Mouse (Mus musculus) ES-E14 (cell line): ENCODE measurements around the gene Ydjc. TPM values are rescaled to one million over a fixed set of nuclear protein-coding genes. Genes with fewer than 3 reads are reported as not detected.

Experiments
- DNase-seq: peaks from one replicate; pipeline ENCODE4 v3.0.0-alpha.2; 2013; ENCODE audit warnings: low read depth, low spot score
- H3K27ac ChIP-seq: 2 replicates; pipeline ENCODE4 v1.5.1; 2012; ENCODE audit warnings: low read depth, mild to moderate bottlenecking, low read length, moderate library complexity, mixed read lengths; ENCODE audit not compliant: poor library complexity, insufficient read depth, severe bottlenecking
- H3K36me3 ChIP-seq: 2 replicates; pipeline ENCODE4 v1.6.1; 2012; ENCODE audit warnings: mild to moderate bottlenecking, low read length, moderate library complexity, mixed read lengths; ENCODE audit not compliant: control insufficient read depth, poor library complexity, insufficient read depth, severe bottlenecking
- H3K4me1 ChIP-seq, 2 experiments: fragments of 150-350 bp in 1 of 2; sonication (generic) in 1 of 2; 2 replicates each; pipeline ENCODE4 v1.6.1; 2012; ENCODE audit warnings: low read length in 2 of 2, mild to moderate bottlenecking in 1 of 2, mixed read lengths in 1 of 2; ENCODE audit not compliant: control insufficient read depth in 2 of 2, insufficient read depth in 2 of 2, poor library complexity in 1 of 2
- H3K4me3 ChIP-seq, 2 experiments: fragments of 150-350 bp in 1 of 2; sonication (generic) in 1 of 2; 2 replicates each; pipeline ENCODE4 v1.5.1; 2012; ENCODE audit warnings: low read length in 2 of 2, low read depth in 1 of 2, mild to moderate bottlenecking in 1 of 2, mixed read lengths in 1 of 2; ENCODE audit not compliant: insufficient read depth in 1 of 2, poor library complexity in 1 of 2, severe bottlenecking in 1 of 2
- H3K9ac ChIP-seq: 2 replicates; pipeline ENCODE4 v1.6.1; 2012; ENCODE audit warnings: low read depth, mild to moderate bottlenecking, low read length, mixed read lengths; ENCODE audit not compliant: poor library complexity, insufficient read depth, severe bottlenecking
- H3K9me3 ChIP-seq: fragments of 150-350 bp; sonication (generic); 2 replicates; pipeline ENCODE4 v1.6.1; 2012; ENCODE audit warnings: low read depth, mild to moderate bottlenecking, low read length; ENCODE audit not compliant: control insufficient read depth, insufficient read depth
- CHD2 ChIP-seq: IDR thresholded peaks from 2 replicates; pipeline ENCODE4 v1.6.1; 2014; ENCODE audit warnings: mild to moderate bottlenecking, low read depth, low read length, inconsistent platforms
- HCFC1 ChIP-seq: IDR thresholded peaks from 2 replicates; pipeline ENCODE4 v1.6.1; 2012; ENCODE audit warnings: low read length, inconsistent platforms, borderline replicate concordance; ENCODE audit not compliant: insufficient read depth
- MAFK ChIP-seq: IDR thresholded peaks from 2 replicates; pipeline ENCODE4 v1.6.1; 2014; ENCODE audit warnings: mild to moderate bottlenecking, low read depth, low read length, inconsistent platforms; ENCODE audit not compliant: insufficient read depth
- ZC3H11A ChIP-seq: IDR thresholded peaks from 2 replicates; pipeline ENCODE4 v1.6.1; 2012; ENCODE audit warnings: low read depth, mild to moderate bottlenecking, inconsistent platforms, low read length, borderline replicate concordance
- ZNF384 ChIP-seq: IDR thresholded peaks from 2 replicates; pipeline ENCODE4 v1.6.1; 2012; ENCODE audit warnings: low read depth, low read length, inconsistent platforms
- in situ Hi-C, 2 experiments: fragments of 600-800 bp; cut with MboI; formaldehyde crosslinking; loops; one replicate each; pipeline ENCODE4 v1.15.1; 2025; ENCODE audit warnings: low sequenced_read_pairs in 2 of 2, inconsistent platforms in 1 of 2; ENCODE audit not compliant: unreplicated experiment in 2 of 2
- total RNA-seq: library from RNA; depleted of rRNA; stranded (reverse); fragments of 300-350 nt; gene quantifications from 2 replicates; pipeline ENCODE4 v1.2.3, GENCODE M21; 2012; rRNA removed

Ydjc gene
- total RNA-seq = 34.0 and 64.7 TPM in 2 replicates

- in situ Hi-C loops = no loop called here
- H3K36me3 ChIP-seq = no peaks in the 10 kb centered on the region
- H3K4me1 ChIP-seq = peaks cover 0 to 2% of the 10 kb centered on the region in 2 experiments; a peak in 1 of 4 replicates
- peak within 1 kb of the TSS; percentile 31; the same call in 1 of the 2 replicates for H3K9ac ChIP-seq
- H3K4me3 ChIP-seq = peak within 1 kb of the TSS in 1 of 2 experiments; percentile 54; a peak in 2 of 4 replicates
- H3K9me3 ChIP-seq = no peaks in the 10 kb centered on the region
- DNase-seq = peak; percentile 69
- TF ChIP-seq ZNF384 (peak; percentile 95), CHD2 (no peak)
- no peak within 1 kb of the TSS; the same call in 1 of the 2 replicates for H3K27ac ChIP-seq
Measured at GRCm38 (mm10) chr16:17144339-17144738, at the start of gene Ydjc. Gene Ydjc, plus strand, starts transcription at chr16:17144621.

- no peak overlapping the region for H3K27ac ChIP-seq
- TF ChIP-seq ZC3H11A (no peak), MAFK (no peak), HCFC1 (no peak), CHD2 (no peak), ZNF384 (no peak)
- H3K4me3 ChIP-seq = no peak overlapping the region
- no peak for DNase-seq
- no peaks in the 10 kb centered on the region for H3K9me3 ChIP-seq
- peaks cover 55% of the 10 kb centered on the region for H3K36me3 ChIP-seq
- no peak overlapping the region for H3K9ac ChIP-seq
- in situ Hi-C loops = no loop called here
- no peaks in the 10 kb centered on the region; a peak in 1 of 4 replicates for H3K4me1 ChIP-seq
Measured at GRCm38 (mm10) chr16:17096938-17097337, 47.5 kb upstream of the Ydjc start.

GRCm38 (mm10) chr16:17102630-17103220, 41.7 kb upstream of the Ydjc start:
- Histone ChIP-seq H3K4me3 (no peak overlapping the region), H3K4me1 (no peaks in the 10 kb centered on the region; a peak in 1 of 4 replicates), H3K27ac (no peak overlapping the region), H3K36me3 (peaks cover 36% of the 10 kb centered on the region), H3K9me3 (no peaks in the 10 kb centered on the region), H3K9ac (no peak overlapping the region)
- in situ Hi-C loops = no loop called here
- no peak for TF ChIP-seq MAFK
- no peak for TF ChIP-seq CHD2
- TF ChIP-seq HCFC1 = no peak
- no peak for TF ChIP-seq ZNF384
- no peak for TF ChIP-seq ZC3H11A
- no peak for DNase-seq

GRCm38 (mm10) chr16:17104600-17104999, 39.8 kb upstream of the Ydjc start:
- Histone ChIP-seq H3K4me3 (no peak overlapping the region), H3K4me1 (no peaks in the 10 kb centered on the region; a peak in 1 of 4 replicates), H3K36me3 (peaks cover 31% of the 10 kb centered on the region), H3K27ac (no peak overlapping the region), H3K9ac (no peak overlapping the region), H3K9me3 (no peaks in the 10 kb centered on the region)
- in situ Hi-C loops = no loop called here
- TF ChIP-seq MAFK = no peak
- no peak for TF ChIP-seq HCFC1
- no peak for TF ChIP-seq CHD2
- no peak for TF ChIP-seq ZNF384
- TF ChIP-seq ZC3H11A = no peak
- DNase-seq = no peak
